Mouse (Mus musculus): ENCODE data around the gene Rad21l. TPM values are rescaled to one million over a fixed set of nuclear protein-coding genes. Genes with fewer than 3 reads are reported as not detected.

The Rad21l gene
- total RNA-seq, 1 experiment, result 0.13 TPM

DNA sequence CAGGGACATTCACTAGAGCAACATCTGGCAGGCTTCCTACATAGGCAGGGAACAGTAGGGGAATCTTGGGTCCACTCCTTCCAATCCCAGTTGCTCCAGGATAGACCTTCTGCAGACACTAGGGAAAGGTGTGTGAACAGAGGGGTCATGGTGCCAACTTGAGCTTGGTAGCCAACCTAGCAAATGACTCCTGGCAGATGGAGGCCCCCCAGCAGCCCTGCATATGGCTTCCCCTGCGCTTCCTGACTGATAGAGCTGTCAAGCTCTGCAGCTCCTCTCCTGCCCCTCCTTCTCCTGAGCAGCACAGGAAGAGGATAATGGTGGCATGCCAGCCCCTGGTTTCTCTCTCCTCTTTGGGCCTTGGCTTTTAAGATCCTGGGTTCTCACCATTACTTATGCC is 59.9 kb downstream of the Rad21l start:
- H3K27ac ChIP-seq (ENCODE audit: insufficient read depth, low read depth, low read length, poor library complexity, severe bottlenecking), result no peak overlapping the region
- DNase-seq (ENCODE audit: low read depth, low spot score), result no peak
- H3K36me3 ChIP-seq (ENCODE audit: control insufficient read depth, insufficient read depth, low read length, poor library complexity, severe bottlenecking), result no peaks in the 10 kb centered on the region
- H3K9ac ChIP-seq (ENCODE audit: insufficient read depth, low read depth, low read length, poor library complexity, severe bottlenecking), result no peak overlapping the region
- H3K4me3 ChIP-seq (ENCODE audit: insufficient read depth in 1 of 2, low read depth in 1 of 2, low read length in 2 of 2, poor library complexity in 1 of 2, severe bottlenecking in 1 of 2), result no peak overlapping the region
- in situ Hi-C loops (cut with MboI; ENCODE audit: low sequenced_read_pairs in 2 of 2, unreplicated experiment in 2 of 2), result no loop called here
- TF ChIP-seq ZNF384 (IDR thresholded peaks at IDR 0.05; ENCODE audit: low read depth, low read length) (no peak), CHD2 (IDR thresholded peaks at IDR 0.05; ENCODE audit: low read depth, low read length) (no peak), MAFK (IDR thresholded peaks at IDR 0.05; ENCODE audit: insufficient read depth, low read depth, low read length) (no peak), HCFC1 (IDR thresholded peaks at IDR 0.05; ENCODE audit: borderline replicate concordance, insufficient read depth, low read length) (no peak), ZC3H11A (IDR thresholded peaks at IDR 0.05; ENCODE audit: borderline replicate concordance, low read depth, low read length) (no peak)
- no peaks in the 10 kb centered on the region for H3K9me3 ChIP-seq (ENCODE audit: control insufficient read depth, insufficient read depth, low read depth, low read length)
- peaks cover 0 to 6% of the 10 kb centered on the region in 2 experiments; a peak in 1 of 4 replicates for H3K4me1 ChIP-seq (ENCODE audit: control insufficient read depth in 2 of 2, insufficient read depth in 2 of 2, low read length in 2 of 2, poor library complexity in 1 of 2)

DNA sequence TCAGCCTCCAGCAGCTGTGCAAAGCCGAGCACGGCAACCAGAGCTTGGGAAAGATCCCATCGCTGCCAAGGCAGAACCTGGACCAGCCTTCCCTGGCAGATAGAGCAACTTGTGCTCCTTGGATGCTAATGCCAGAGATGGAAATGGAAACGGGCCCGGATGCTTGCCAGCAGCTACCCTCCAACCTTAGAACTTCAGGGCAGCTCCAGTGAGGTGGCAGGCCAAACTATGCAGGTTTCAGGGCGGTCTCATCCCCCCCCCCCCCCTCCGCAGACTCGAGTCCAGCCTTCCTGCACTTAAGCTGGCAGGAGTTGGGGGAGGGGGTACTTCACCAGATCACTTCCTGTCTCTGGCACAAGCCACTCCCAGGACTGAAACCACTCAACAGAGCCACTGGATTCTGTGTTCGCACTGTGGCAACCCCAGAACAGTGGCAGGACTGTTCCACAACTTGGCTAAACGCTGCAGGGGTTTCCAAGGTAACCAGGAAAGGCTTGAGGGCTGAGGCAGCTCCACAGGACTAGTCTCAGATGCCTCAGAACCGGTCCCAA is 62.8 kb downstream of the Rad21l start:
- peaks cover 0 to 6% of the 10 kb centered on the region in 2 experiments; a peak in 1 of 4 replicates for H3K4me1 ChIP-seq (ENCODE audit: control insufficient read depth in 2 of 2, insufficient read depth in 2 of 2, low read length in 2 of 2, poor library complexity in 1 of 2)
- TF ChIP-seq ZC3H11A (IDR thresholded peaks at IDR 0.05; ENCODE audit: borderline replicate concordance, low read depth, low read length), result no peak
- DNase-seq (ENCODE audit: low read depth, low spot score), result no peak
- peak overlapping the region in 1 of 2 experiments; percentile 3; a peak in 1 of 4 replicates for H3K4me3 ChIP-seq (ENCODE audit: insufficient read depth in 1 of 2, low read depth in 1 of 2, low read length in 2 of 2, poor library complexity in 1 of 2, severe bottlenecking in 1 of 2)
- H3K9me3 ChIP-seq (ENCODE audit: control insufficient read depth, insufficient read depth, low read depth, low read length), result no peaks in the 10 kb centered on the region
- H3K36me3 ChIP-seq (ENCODE audit: control insufficient read depth, insufficient read depth, low read length, poor library complexity, severe bottlenecking), result no peaks in the 10 kb centered on the region
- in situ Hi-C loops (cut with MboI; ENCODE audit: low sequenced_read_pairs in 2 of 2, unreplicated experiment in 2 of 2), result no loop called here
- no peak overlapping the region for H3K9ac ChIP-seq (ENCODE audit: insufficient read depth, low read depth, low read length, poor library complexity, severe bottlenecking)
- no peak overlapping the region for H3K27ac ChIP-seq (ENCODE audit: insufficient read depth, low read depth, low read length, poor library complexity, severe bottlenecking)

DNA sequence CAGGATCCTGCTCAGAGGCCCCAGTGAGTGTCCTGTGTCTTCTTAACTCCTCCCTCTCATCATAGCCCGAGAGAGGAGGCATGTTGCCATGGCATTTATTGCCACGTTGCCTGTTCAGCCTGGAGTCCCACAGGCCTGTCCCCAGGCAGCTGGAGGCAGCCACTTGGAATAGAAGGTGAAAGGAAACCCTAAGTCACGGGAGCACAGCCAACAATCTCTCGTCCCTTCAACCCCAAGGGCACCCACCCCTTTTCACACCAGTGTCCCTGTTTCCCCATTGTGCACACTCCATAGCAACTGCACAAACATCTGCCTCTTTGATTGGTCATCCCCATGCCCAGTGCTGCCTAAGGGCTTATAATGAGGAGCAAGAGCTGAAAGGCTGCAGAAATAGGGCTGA is 64.7 kb downstream of the Rad21l start:
- Histone ChIP-seq H3K27ac (ENCODE audit: insufficient read depth, low read depth, low read length, poor library complexity, severe bottlenecking) (no peak overlapping the region), H3K36me3 (ENCODE audit: control insufficient read depth, insufficient read depth, low read length, poor library complexity, severe bottlenecking) (no peaks in the 10 kb centered on the region), H3K9ac (ENCODE audit: insufficient read depth, low read depth, low read length, poor library complexity, severe bottlenecking) (no peak overlapping the region), H3K4me1 (ENCODE audit: control insufficient read depth in 2 of 2, insufficient read depth in 2 of 2, low read length in 2 of 2, poor library complexity in 1 of 2) (peaks cover 0 to 9% of the 10 kb centered on the region in 2 experiments; a peak in 1 of 4 replicates), H3K9me3 (ENCODE audit: control insufficient read depth, insufficient read depth, low read depth, low read length) (no peaks in the 10 kb centered on the region), H3K4me3 (ENCODE audit: insufficient read depth in 1 of 2, low read depth in 1 of 2, low read length in 2 of 2, poor library complexity in 1 of 2, severe bottlenecking in 1 of 2) (no peak overlapping the region)
- in situ Hi-C loops (cut with MboI; ENCODE audit: low sequenced_read_pairs in 2 of 2, unreplicated experiment in 2 of 2), result no loop called here
- no peak for DNase-seq (ENCODE audit: low read depth, low spot score)
- TF ChIP-seq CHD2 (IDR thresholded peaks at IDR 0.05; ENCODE audit: low read depth, low read length) (no peak), ZNF384 (IDR thresholded peaks at IDR 0.05; ENCODE audit: low read depth, low read length) (no peak), MAFK (IDR thresholded peaks at IDR 0.05; ENCODE audit: insufficient read depth, low read depth, low read length) (no peak), HCFC1 (IDR thresholded peaks at IDR 0.05; ENCODE audit: borderline replicate concordance, insufficient read depth, low read length) (no peak), ZC3H11A (IDR thresholded peaks at IDR 0.05; ENCODE audit: borderline replicate concordance, low read depth, low read length) (no peak)

DNA sequence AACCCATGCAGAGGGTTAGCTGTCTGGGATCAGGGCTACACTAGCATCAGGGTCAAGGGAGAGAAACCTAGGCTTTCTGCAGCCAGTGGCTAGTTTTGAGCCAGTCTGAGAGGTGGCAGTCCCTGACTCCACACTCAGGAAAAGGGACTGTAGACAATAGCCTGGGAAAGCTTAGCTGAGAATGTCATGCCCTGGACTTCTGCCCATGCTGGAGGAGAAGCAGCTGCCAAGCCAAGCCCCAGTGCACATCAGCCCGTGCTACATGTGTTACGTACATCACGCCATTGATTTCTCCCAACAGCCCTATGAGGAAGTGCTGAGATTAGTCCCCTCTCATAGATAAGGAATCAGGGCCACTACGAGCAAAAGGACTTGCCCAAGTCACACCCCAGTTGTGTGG is 66.2 kb downstream of the Rad21l start:
- Histone ChIP-seq H3K9me3 (ENCODE audit: control insufficient read depth, insufficient read depth, low read depth, low read length) (no peaks in the 10 kb centered on the region), H3K36me3 (ENCODE audit: control insufficient read depth, insufficient read depth, low read length, poor library complexity, severe bottlenecking) (no peaks in the 10 kb centered on the region), H3K9ac (ENCODE audit: insufficient read depth, low read depth, low read length, poor library complexity, severe bottlenecking) (no peak overlapping the region), H3K27ac (ENCODE audit: insufficient read depth, low read depth, low read length, poor library complexity, severe bottlenecking) (no peak overlapping the region), H3K4me1 (ENCODE audit: control insufficient read depth in 2 of 2, insufficient read depth in 2 of 2, low read length in 2 of 2, poor library complexity in 1 of 2) (peaks cover 0 to 9% of the 10 kb centered on the region in 2 experiments; a peak in 1 of 4 replicates), H3K4me3 (ENCODE audit: insufficient read depth in 1 of 2, low read depth in 1 of 2, low read length in 2 of 2, poor library complexity in 1 of 2, severe bottlenecking in 1 of 2) (no peak overlapping the region)
- in situ Hi-C loops (cut with MboI; ENCODE audit: low sequenced_read_pairs in 2 of 2, unreplicated experiment in 2 of 2), result no loop called here
- TF ChIP-seq CHD2 (IDR thresholded peaks at IDR 0.05; ENCODE audit: low read depth, low read length) (no peak), ZNF384 (IDR thresholded peaks at IDR 0.05; ENCODE audit: low read depth, low read length) (no peak), HCFC1 (IDR thresholded peaks at IDR 0.05; ENCODE audit: borderline replicate concordance, insufficient read depth, low read length) (no peak), ZC3H11A (IDR thresholded peaks at IDR 0.05; ENCODE audit: borderline replicate concordance, low read depth, low read length) (no peak), MAFK (IDR thresholded peaks at IDR 0.05; ENCODE audit: insufficient read depth, low read depth, low read length) (no peak)
- DNase-seq (ENCODE audit: low read depth, low spot score), result no peak

DNA sequence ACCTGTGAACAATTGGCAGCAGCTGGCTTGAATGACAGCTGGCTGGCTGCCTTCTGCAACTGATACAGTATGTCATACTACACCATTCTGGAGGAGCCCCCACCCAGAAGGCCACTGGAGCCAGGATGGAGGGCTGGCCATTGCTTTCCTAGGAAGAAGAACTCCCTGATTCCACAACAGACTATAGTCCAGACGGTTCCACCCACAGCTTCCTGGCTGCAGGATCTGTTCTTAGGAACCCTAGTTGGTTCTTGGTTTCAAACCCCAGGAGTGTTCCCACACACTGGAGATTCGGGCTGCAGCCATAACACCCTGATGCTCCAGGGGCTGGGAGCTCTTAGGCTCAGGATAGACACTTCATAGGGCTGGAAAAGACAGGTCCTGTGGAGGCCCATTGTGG is 70.3 kb downstream of the Rad21l start:
- no peaks in the 10 kb centered on the region for H3K9me3 ChIP-seq (ENCODE audit: control insufficient read depth, insufficient read depth, low read depth, low read length)
- H3K9ac ChIP-seq (ENCODE audit: insufficient read depth, low read depth, low read length, poor library complexity, severe bottlenecking), result no peak overlapping the region
- no peak for DNase-seq (ENCODE audit: low read depth, low spot score)
- H3K4me3 ChIP-seq (ENCODE audit: insufficient read depth in 1 of 2, low read depth in 1 of 2, low read length in 2 of 2, poor library complexity in 1 of 2, severe bottlenecking in 1 of 2), result no peak overlapping the region
- TF ChIP-seq MAFK (IDR thresholded peaks at IDR 0.05; ENCODE audit: insufficient read depth, low read depth, low read length) (no peak), ZNF384 (IDR thresholded peaks at IDR 0.05; ENCODE audit: low read depth, low read length) (no peak), HCFC1 (IDR thresholded peaks at IDR 0.05; ENCODE audit: borderline replicate concordance, insufficient read depth, low read length) (no peak), ZC3H11A (IDR thresholded peaks at IDR 0.05; ENCODE audit: borderline replicate concordance, low read depth, low read length) (no peak), CHD2 (IDR thresholded peaks at IDR 0.05; ENCODE audit: low read depth, low read length) (no peak)
- peaks cover 0 to 6% of the 10 kb centered on the region in 2 experiments; a peak in 2 of 4 replicates for H3K4me1 ChIP-seq (ENCODE audit: control insufficient read depth in 2 of 2, insufficient read depth in 2 of 2, low read length in 2 of 2, poor library complexity in 1 of 2)
- in situ Hi-C loops (cut with MboI; ENCODE audit: low sequenced_read_pairs in 2 of 2, unreplicated experiment in 2 of 2), result no loop called here
- H3K27ac ChIP-seq (ENCODE audit: insufficient read depth, low read depth, low read length, poor library complexity, severe bottlenecking), result no peak overlapping the region
- H3K36me3 ChIP-seq (ENCODE audit: control insufficient read depth, insufficient read depth, low read length, poor library complexity, severe bottlenecking), result no peaks in the 10 kb centered on the region; the same call in 1 of the 2 replicates

All from ES-E14 (cell line).